Mouse (Mus musculus) lung, embryonic 15.5 days (tissue): ENCODE measurements around the gene Gfi1b. TPM values are rescaled to one million over a fixed set of nuclear protein-coding genes. Genes with fewer than 3 reads are reported as not detected.

ENCODE experiments used
- ATAC-seq: fragments of 200-750 bp; cut with Nextera tagmentation; 2 replicates; pipeline ENCODE4 v1.8.0; 2017; ENCODE audit warnings: moderate number of reproducible peaks, borderline replicate concordance; ENCODE audit not compliant: low FRiP score, low TSS enrichment; ENCODE audit errors: extremely low read depth
- H3K27ac ChIP-seq: fragments of 300-500 bp; sonication (generic); 2 replicates; pipeline ENCODE4 v1.5.1; 2015; ENCODE audit warnings: moderate library complexity, mild to moderate bottlenecking, inconsistent platforms
- H3K27me3 ChIP-seq: fragments of 300-500 bp; sonication (generic); 2 replicates; pipeline ENCODE4 v1.6.1; 2015; ENCODE audit warnings: inconsistent platforms
- H3K36me3 ChIP-seq: fragments of 300-500 bp; sonication (generic); 2 replicates; pipeline ENCODE4 v1.6.1; 2015; ENCODE audit warnings: inconsistent platforms
- H3K4me1 ChIP-seq: fragments of 300-500 bp; sonication (generic); 2 replicates; pipeline ENCODE4 v1.6.1; 2015; ENCODE audit warnings: inconsistent platforms
- H3K4me2 ChIP-seq: fragments of 300-500 bp; sonication (generic); 2 replicates; pipeline ENCODE4 v1.6.1; 2015; ENCODE audit warnings: inconsistent platforms, mild to moderate bottlenecking, moderate library complexity
- H3K4me3 ChIP-seq: fragments of 300-500 bp; sonication (generic); 2 replicates; pipeline ENCODE4 v1.5.1; 2015; ENCODE audit warnings: mild to moderate bottlenecking, inconsistent platforms
- H3K9ac ChIP-seq: fragments of 300-500 bp; sonication (generic); 2 replicates; pipeline ENCODE4 v1.6.1; 2015; ENCODE audit warnings: inconsistent platforms
- H3K9me3 ChIP-seq: fragments of 300-500 bp; sonication (generic); 2 replicates; pipeline ENCODE4 v1.6.1; 2016; ENCODE audit warnings: inconsistent platforms
- WGBS: fragments of 180-500 bp; shearing (Covaris S2); methylation state at CpG from one replicate; pipeline ENCODE4 v1.1.7; 2015; 5-methylcytosine and 5-hydroxymethylcytosine counted together
- polyA plus RNA-seq: library from polyadenylated mRNA; unstranded; fragments of >200 nt; fragmentation: Nextera tagmentation; extraction: Ambion mirVana; gene quantifications from 2 replicates; pipeline ENCODE4 v1.2.1, GENCODE M21; 2015

Gfi1b gene
- polyA plus RNA-seq, 1 experiment from 2014 or later = 0.49 TPM

DNA sequence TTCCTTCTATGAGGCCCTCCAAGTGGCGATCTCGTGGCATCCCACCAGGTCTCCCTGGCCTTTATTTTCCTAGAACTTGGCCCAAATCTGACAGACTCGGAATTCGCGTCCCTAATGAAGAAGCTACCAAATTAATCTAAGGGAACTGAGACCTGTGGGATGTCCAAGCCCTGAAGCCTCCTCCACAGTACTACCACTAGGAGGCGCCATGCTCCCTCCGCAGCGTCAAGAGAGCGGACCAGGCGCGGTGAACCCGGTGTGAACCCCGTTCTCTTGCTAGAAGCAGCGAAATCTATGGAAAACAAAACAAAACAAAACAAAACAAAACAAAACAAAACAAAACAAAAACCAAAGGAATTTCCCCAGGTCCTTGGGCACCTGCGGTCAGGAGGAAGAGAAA lies 29.0 kb downstream of the Gfi1b start:
- H3K4me1 ChIP-seq = no peaks in the 10 kb centered on the region
- 8% methylated on average over 15 of the region's 15 CpGs for WGBS

DNA sequence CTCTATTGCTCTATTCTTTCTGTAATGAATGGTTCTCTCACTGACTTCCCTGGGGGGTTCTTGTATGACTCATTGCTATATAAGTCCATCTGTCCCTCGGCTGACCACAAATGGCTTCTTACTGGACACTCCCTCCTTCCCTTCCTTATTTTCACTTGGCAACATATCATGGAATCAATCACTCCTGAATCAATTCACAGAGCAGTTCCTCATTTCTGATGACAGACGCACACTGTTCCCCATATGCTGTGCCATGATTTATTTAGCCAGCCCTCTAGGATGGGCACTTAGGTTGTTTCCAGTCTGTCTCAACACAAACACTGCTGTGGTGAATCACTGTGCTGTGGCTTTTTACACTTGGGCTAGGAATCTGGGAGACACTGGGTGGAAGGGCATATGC lies 30.3 kb downstream of the Gfi1b start:
- 77% methylated on average over 2 of the region's 2 CpGs for WGBS
- Histone ChIP-seq H3K27ac (no peak overlapping the region), H3K9ac (no peak overlapping the region), H3K9me3 (no peaks in the 10 kb centered on the region), H3K27me3 (no peaks in the 10 kb centered on the region), H3K36me3 (no peaks in the 10 kb centered on the region), H3K4me1 (no peaks in the 10 kb centered on the region), H3K4me2 (no peak overlapping the region), H3K4me3 (no peak overlapping the region)
- ATAC-seq = no peak

More for the DNA sequence above, 29.0 kb downstream of the Gfi1b start:
- Histone ChIP-seq H3K27me3 (no peaks in the 10 kb centered on the region), H3K9me3 (no peaks in the 10 kb centered on the region), H3K4me3 (no peak overlapping the region), H3K4me2 (peak overlapping the region; percentile 39; the same call in 1 of the 2 replicates), H3K36me3 (no peaks in the 10 kb centered on the region), H3K27ac (no peak overlapping the region), H3K9ac (no peak overlapping the region)
- ATAC-seq = no peak

DNA sequence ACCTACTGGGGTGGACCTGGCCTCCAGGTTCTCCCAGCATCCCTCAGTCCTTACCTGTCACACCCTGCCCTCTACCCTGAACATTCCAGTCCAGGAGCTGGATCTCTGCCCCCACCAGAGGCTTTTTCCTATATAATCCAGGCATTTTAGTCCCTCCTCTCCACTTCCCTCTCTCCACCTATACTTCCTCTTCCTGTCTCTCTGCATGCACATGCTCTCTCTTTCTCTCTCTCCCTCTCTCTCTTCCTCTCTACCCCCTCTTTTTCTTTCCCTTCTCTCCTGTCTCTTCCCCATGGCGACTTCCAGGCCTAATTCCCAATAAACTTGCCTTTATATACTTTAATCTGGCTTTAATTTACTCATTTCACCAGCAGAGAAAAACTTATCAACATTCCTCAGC lies 33.2 kb downstream of the Gfi1b start:
- ATAC-seq = no peak
- Histone ChIP-seq H3K27ac (no peak overlapping the region), H3K27me3 (no peaks in the 10 kb centered on the region), H3K9me3 (no peaks in the 10 kb centered on the region), H3K4me1 (peaks cover 2% of the 10 kb centered on the region; the same call in 1 of the 2 replicates), H3K36me3 (no peaks in the 10 kb centered on the region), H3K4me2 (no peak overlapping the region), H3K9ac (no peak overlapping the region), H3K4me3 (no peak overlapping the region)
- 39% methylated on average over 1 of the region's 1 CpGs for WGBS

DNA sequence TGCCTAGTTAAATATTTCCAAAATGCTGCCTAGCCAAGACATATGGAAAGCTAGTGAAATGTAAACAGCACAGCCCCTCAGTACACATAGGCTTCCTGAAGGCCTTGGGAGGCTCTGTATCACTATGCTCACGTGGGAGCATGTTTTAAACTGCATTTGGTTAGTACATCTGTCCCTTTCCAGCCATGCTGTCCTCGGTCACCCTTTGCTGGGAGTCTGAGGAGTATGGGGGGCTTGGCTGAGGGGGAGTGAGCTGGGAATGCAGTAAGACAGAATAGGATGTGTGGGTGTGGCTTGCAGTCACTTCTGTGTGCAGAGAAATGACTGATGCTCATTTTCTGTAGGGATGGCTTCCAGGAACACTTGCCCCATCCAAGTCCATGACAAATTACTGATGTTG lies 36.1 kb downstream of the Gfi1b start:
- H3K4me2 ChIP-seq = no peak overlapping the region
- no peaks in the 10 kb centered on the region for H3K27me3 ChIP-seq
- no peak overlapping the region for H3K4me3 ChIP-seq
- H3K9ac ChIP-seq = no peak overlapping the region
- no peak for ATAC-seq
- H3K4me1 ChIP-seq = peaks cover 17% of the 10 kb centered on the region; the same call in 1 of the 2 replicates
- no peak overlapping the region for H3K27ac ChIP-seq
- 37% methylated on average over 2 of the region's 2 CpGs for WGBS
- no peaks in the 10 kb centered on the region for H3K9me3 ChIP-seq
- 0 out of 2 replicates have a peak, but pooled peaks cover 4% of the 10 kb centered on the region for H3K36me3 ChIP-seq

DNA sequence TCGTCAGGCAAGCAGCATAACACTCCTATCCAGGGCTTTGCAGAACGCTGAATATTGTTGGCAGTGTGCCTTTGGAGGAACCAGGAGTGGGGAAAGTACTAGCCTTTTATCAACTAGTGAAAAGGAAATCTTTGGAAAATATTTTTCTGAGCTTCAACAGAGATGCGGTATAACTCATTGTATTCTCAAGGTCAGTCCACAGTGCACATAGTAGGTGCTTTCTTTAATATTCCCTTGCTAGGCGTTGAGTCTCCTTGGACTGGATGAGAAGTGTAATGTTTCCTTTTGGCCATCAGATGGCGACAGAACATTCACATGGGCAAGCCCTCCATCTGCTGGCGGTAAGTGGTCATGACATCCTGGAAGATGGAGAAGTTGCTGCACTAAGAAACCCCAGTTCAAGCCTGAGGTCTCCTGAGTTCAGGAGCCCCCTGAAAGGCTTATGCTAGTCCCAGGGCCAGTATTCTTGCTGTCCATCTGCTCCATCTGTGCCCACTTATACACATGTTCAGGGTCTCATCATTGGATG lies 36.7 kb downstream of the Gfi1b start:
- Histone ChIP-seq H3K4me3 (no peak overlapping the region), H3K27me3 (no peaks in the 10 kb centered on the region), H3K4me2 (no peak overlapping the region), H3K36me3 (0 out of 2 replicates have a peak, but pooled peaks cover 7% of the 10 kb centered on the region), H3K9ac (no peak overlapping the region), H3K9me3 (no peaks in the 10 kb centered on the region), H3K27ac (no peak overlapping the region), H3K4me1 (peaks cover 17% of the 10 kb centered on the region; the same call in 1 of the 2 replicates)
- 17% methylated on average over 6 of the region's 6 CpGs for WGBS
- no peak for ATAC-seq

DNA sequence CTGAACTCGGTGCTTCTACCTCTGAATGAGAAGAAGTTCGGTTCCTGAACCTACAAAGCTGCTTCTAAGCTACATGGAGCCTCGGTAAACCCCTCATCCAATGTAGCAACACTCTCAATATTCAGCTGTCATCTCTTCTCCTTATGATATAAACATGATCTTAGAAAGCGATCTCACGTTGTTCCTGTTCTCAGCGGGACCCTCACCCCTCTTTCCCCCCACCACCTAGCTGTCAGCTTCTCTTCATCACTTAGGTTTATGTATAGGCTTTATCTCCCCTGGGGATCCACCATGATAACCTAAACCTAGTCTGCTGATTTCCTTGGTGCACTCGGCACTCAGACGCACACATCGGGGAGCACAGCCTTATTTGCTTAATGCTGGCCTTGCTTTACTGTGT lies 38.1 kb downstream of the Gfi1b start, which contains the start of gene Gtf3c5:
Gene Gtf3c5 (minus strand): TSS at position 101 of the 400 bp plus-strand sequence.
- WGBS = 72% methylated on average over 9 of the region's 9 CpGs

DNA sequence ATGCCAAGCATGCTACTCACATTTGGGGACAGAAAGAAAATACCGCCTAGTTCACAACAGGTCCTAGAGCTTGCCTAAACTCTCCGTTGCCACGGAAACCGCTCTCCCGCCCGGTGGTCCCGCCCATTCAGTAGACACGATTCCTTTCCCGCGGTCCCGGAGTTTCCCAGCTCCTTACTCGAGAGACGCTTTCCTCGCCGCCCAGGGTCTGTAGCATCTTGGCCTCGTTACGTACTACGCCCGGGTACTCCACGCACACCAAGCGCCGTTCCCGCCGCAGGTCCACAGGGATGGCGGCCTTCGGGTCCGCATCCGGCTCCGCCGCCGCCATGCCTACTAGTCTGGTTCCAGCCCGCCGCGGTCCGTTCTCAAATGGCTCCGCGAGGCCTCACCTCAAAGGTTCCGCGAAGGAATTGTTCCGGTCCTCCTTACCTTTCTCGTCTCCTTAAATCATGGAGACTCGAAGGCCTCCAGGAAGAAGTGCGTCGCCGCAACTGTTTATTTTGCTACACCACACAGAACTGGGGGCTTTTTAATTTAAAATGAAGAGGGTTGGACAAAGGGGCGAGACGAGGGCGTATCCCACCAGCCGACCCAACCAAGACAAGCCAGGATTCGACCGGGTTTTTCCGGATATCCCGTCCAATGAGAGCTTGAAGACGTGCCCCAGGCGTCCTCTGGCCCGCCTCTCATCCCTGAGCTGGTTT lies 39.0 kb downstream of the Gfi1b start:
- Histone ChIP-seq H3K4me1 (peaks cover 24% of the 10 kb centered on the region; the same call in 1 of the 2 replicates), H3K36me3 (peaks cover 25% of the 10 kb centered on the region), H3K4me2 (peak overlapping the region; percentile 69), H3K27ac (peak overlapping the region; percentile 91), H3K27me3 (no peaks in the 10 kb centered on the region), H3K4me3 (peak overlapping the region; percentile 80), H3K9ac (peak overlapping the region; percentile 68), H3K9me3 (no peaks in the 10 kb centered on the region)
- peak; percentile 94 for ATAC-seq
- under 1% methylated on average over 56 of the region's 56 CpGs for whole genome bisulfite sequencing

More for the DNA sequence above, 38.1 kb downstream of the Gfi1b start, which contains the start of gene Gtf3c5:
- Histone ChIP-seq H3K9ac (peak within 1 kb of the TSS; percentile 68), H3K4me1 (peaks cover 17% of the 10 kb centered on the region; the same call in 1 of the 2 replicates), H3K4me3 (peak within 1 kb of the TSS; percentile 80), H3K9me3 (no peaks in the 10 kb centered on the region), H3K4me2 (peak within 1 kb of the TSS; percentile 69), H3K27me3 (no peaks in the 10 kb centered on the region), H3K36me3 (peaks cover 17% of the 10 kb centered on the region; the same call in 1 of the 2 replicates), H3K27ac (peak within 1 kb of the TSS; percentile 91)
- no peak for ATAC-seq

DNA sequence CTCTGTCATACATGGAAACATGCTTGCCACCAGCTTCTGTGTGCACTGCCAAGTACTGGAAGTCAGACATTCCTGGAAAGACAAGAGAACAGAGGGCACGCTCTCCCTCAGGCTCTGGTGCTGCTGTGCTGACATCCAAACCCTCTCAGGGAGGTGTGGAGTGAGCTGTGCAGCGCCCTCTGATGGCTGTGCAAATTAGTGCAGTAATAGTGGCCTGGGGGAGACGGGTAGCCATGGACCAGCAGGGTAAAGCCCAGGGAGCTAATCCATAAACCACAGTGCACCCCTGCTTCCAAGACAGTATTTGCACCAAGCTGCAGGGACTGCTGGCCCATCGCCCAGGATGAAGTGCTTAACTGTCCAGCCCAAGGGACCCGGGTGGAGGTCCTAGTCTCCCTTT lies 43.8 kb downstream of the Gfi1b start:
- Histone ChIP-seq H3K4me1 (peaks cover 22% of the 10 kb centered on the region; the same call in 1 of the 2 replicates), H3K27ac (no peak overlapping the region; the same call in 1 of the 2 replicates), H3K9me3 (no peaks in the 10 kb centered on the region), H3K27me3 (no peaks in the 10 kb centered on the region), H3K4me3 (no peak overlapping the region), H3K4me2 (no peak overlapping the region), H3K9ac (no peak overlapping the region), H3K36me3 (peaks cover 65% of the 10 kb centered on the region)
- ATAC-seq = no peak
- 58% methylated on average over 5 of the region's 5 CpGs for WGBS

DNA sequence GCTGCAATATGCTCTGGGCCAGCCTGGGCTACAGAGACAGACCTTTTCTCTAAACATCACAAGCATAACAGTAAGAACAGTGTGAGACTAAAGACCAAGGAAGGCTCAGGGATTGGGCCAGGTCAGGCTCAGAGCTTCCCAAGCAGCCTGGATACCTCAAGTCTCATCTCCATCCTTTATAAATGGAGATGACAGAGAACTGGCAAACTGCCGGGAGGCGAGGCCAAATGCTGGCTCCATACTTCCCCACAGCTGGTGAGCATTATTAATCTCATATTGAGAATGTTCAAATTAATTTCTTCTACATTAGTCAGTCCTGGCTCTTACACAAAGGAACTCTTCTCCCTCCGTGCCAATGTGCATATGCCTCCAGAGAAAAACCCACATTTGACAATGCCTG lies 45.0 kb downstream of the Gfi1b start:
- Histone ChIP-seq H3K9me3 (no peaks in the 10 kb centered on the region), H3K4me2 (no peak overlapping the region), H3K9ac (no peak overlapping the region), H3K27me3 (no peaks in the 10 kb centered on the region), H3K4me1 (peaks cover 18% of the 10 kb centered on the region; the same call in 1 of the 2 replicates), H3K27ac (no peak overlapping the region), H3K4me3 (no peak overlapping the region), H3K36me3 (peaks cover 77% of the 10 kb centered on the region)
- no peak for ATAC-seq
- WGBS = 67% methylated on average over 3 of the region's 3 CpGs

DNA sequence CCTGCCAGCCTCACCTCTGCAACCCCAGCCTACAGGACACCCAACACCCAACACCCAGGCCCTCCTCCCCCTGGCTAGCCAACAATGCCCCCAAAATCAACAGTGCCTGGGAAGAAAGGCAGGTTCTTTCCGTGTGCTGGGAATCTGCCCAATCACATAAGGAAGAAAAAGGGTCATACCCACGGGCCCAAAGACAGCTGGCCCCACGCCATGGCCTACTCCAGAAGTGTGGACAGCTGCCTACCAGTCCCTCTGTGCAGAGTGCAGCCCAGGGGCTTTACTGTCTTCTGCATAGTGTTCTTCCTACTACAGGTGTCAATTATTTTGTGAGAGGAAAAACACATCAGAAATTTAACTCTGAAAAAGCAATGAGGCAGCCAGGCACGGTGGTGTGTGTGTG lies 46.4 kb downstream of the Gfi1b start:
- no peak overlapping the region for H3K4me3 ChIP-seq
- H3K9me3 ChIP-seq = no peaks in the 10 kb centered on the region
- H3K36me3 ChIP-seq = peaks cover 80% of the 10 kb centered on the region
- no peak overlapping the region for H3K9ac ChIP-seq
- no peak overlapping the region for H3K27ac ChIP-seq
- no peaks in the 10 kb centered on the region for H3K27me3 ChIP-seq
- H3K4me1 ChIP-seq = 0 out of 2 replicates have a peak, but pooled peaks cover 11% of the 10 kb centered on the region
- H3K4me2 ChIP-seq = no peak overlapping the region
- no peak for ATAC-seq
- WGBS = 75% methylated on average over 4 of the region's 4 CpGs

DNA sequence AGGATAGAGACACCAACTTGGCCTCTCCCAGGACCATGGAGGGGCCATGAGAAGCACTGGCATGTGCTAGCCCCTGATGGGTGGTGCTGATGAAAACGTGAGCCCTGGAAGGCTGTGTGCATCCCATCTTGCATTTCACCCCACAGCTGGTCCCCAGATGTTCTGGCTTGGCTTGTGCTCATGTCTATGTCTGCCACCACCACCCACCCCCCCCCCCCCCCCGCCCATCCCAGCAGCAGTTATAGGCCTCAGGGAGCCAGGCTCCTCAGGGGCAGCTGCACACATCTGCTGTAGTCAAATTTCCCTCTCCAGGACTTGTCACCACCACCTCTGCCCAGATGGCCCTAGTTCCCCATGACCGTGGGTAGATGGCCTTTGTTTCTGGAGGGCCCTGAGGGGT lies 51.9 kb downstream of the Gfi1b start:
- Histone ChIP-seq H3K9me3 (no peaks in the 10 kb centered on the region), H3K27ac (0 out of 2 replicates have a peak overlapping the region, but pooled peaks have one; percentile 6), H3K4me3 (no peak overlapping the region), H3K4me2 (no peak overlapping the region), H3K36me3 (peaks cover 73% of the 10 kb centered on the region), H3K4me1 (no peaks in the 10 kb centered on the region), H3K9ac (no peak overlapping the region), H3K27me3 (no peaks in the 10 kb centered on the region)
- WGBS = 26% methylated on average over 3 of the region's 3 CpGs
- ATAC-seq = peak; percentile 76

DNA sequence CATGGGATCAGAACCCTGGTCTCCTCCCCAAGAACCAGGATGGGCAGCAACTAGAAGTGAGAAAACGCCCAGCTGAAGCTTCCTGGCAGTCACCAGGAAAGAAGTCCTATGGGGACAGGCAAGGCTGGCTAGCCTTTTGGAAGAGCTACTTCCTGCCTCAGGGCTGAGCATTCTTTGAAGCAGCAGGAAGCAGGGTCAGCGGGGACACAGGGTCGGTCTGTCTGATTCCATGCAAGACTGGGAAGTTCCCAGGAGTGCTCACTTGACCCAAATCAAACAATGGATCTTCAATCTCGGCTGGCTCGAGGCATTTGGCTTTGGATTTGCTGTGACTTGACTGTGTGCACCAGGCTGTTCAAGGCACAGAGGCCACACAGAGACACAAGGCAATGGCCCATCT lies 55.2 kb downstream of the Gfi1b start:
- Histone ChIP-seq H3K9ac (no peak overlapping the region), H3K27me3 (no peaks in the 10 kb centered on the region), H3K4me2 (no peak overlapping the region), H3K36me3 (peaks cover 43% of the 10 kb centered on the region), H3K9me3 (no peaks in the 10 kb centered on the region), H3K27ac (no peak overlapping the region), H3K4me3 (no peak overlapping the region), H3K4me1 (no peaks in the 10 kb centered on the region)
- no peak for ATAC-seq
- 48% methylated on average over 5 of the region's 5 CpGs for WGBS
